8 mouse cellular contexts compared by ENCODE assay signal in the genomic region with DNA sequence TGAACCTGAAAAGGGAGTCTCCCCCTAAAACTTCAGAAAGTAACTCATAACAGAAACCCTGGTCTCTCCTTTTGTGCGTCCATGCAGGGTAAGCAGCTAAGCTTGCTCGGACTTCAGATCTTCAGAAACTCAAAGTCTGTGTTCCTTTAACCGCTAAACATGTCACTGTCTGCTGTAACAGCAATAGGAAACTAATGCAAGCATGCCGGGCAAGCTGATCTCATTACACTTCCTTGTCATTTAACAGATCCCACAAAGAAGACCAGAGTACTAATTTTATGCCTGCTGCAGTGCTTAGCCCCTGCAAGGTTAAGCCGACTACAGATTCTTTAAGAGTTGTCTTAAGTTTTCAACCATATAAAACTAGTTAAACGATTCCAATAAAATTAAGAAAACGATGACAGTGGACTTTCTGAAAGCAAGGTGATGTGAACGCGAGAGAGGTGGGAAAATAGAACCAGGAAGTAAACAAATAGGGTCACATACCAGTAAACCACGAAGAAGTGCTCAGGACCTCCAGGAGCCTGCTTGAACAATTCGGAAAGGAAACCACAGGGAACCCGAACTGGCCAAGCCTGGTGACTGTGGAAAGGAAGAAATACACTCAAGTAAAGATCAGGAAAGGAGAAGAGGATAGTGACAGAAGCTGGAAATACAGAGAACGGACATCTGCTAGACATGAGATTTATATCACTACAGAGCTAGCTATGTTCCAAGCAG. TPM values are rescaled to one million over a fixed set of nuclear protein-coding genes. Genes with fewer than 3 reads are reported as not detected.
DNase-seq lines count a peak whose midpoint lies in the region; ATAC-seq and TF ChIP-seq lines count a peak whose summit lies in the region.

No protein-coding gene starts in this region.

- H3K9ac ChIP-seq in ES-Bruce4 (ENCODE audit: low read depth, poor library complexity, severe bottlenecking): peak overlapping the region; percentile 66
- H3K9ac ChIP-seq in intestine, embryonic 14.5 days (ENCODE audit: low read length): peak overlapping the region; percentile 73
- peak overlapping the region; percentile 80 for H3K9ac ChIP-seq in midbrain, embryonic 12.5 days (replicated peaks)

- TF ChIP-seq POLR2A in ES-Bruce4 (IDR thresholded peaks at IDR 0.05; ENCODE audit: insufficient read depth, low read length): no peak

- 23% methylated on average over 13 of the region's 13 CpGs for WGBS in forebrain, embryonic 10.5 days
- WGBS in intestine, embryonic 14.5 days: 11% methylated on average over 13 of the region's 13 CpGs
- WGBS in midbrain, embryonic 12.5 days: 20% methylated on average over 13 of the region's 13 CpGs

- peak overlapping the region; percentile 77 for H3K4me2 ChIP-seq in intestine, embryonic 14.5 days (ENCODE audit: low read length)
- H3K4me2 ChIP-seq in midbrain, embryonic 12.5 days (replicated peaks): peak overlapping the region; percentile 63

- DNase-seq in heart, adult 18-20 months: peak; percentile 5 to 15
- DNase-seq in heart, postnatal 25 days (ENCODE audit: low spot score): no peak
- DNase-seq in forebrain, embryonic 10.5 days (ENCODE audit: extremely low spot score, low spot score): no peak
- DNase-seq in intestine, embryonic 14.5 days (ENCODE audit: low spot score): no peak
- DNase-seq in gastrocnemius, postnatal 10 days: no peak
- no peak for DNase-seq in left cerebral cortex, postnatal 10 days (ENCODE audit: extremely low spot score in 1 of 2, low spot score in 2 of 2)

- H3K27ac ChIP-seq in ES-Bruce4 (ENCODE audit: insufficient read depth, low read length): no peak overlapping the region
- peak overlapping the region; percentile 95 for H3K27ac ChIP-seq in forebrain, embryonic 10.5 days
- H3K27ac ChIP-seq in intestine, embryonic 14.5 days (ENCODE audit: low read depth): peak overlapping the region; percentile 75; the same call in 1 of the 2 replicates
- peak overlapping the region; percentile 90; the same call in 1 of the 2 replicates for H3K27ac ChIP-seq in midbrain, embryonic 12.5 days (replicated peaks)

- no peak for ATAC-seq in intestine, embryonic 14.5 days (replicated peaks; ENCODE audit: low FRiP score, low TSS enrichment, low read depth)
- no peak for ATAC-seq in midbrain, embryonic 12.5 days (ENCODE audit: low FRiP score, low read depth)

- intact Hi-C loops in heart, postnatal 25 days (cut with DNase I): loop anchor here (5.0 kb wide), 3 partner anchors 106 to 166 kb away; partner anchors contain the start of genes Dmtf1 and Tmem243
- intact Hi-C loops in left cerebral cortex, postnatal 10 days (cut with DNase I): no loop called here

- no peak for TF ChIP-seq EP300 in ES-Bruce4 (IDR thresholded peaks at IDR 0.05; ENCODE audit: insufficient read depth, low read depth, low read length)

- TF ChIP-seq CTCF in ES-Bruce4 (IDR thresholded peaks at IDR 0.05; ENCODE audit: low read depth, low read length): no peak

- H3K9me3 ChIP-seq in ES-Bruce4 (replicated peaks; ENCODE audit: control insufficient read depth, insufficient read depth, low read length, poor library complexity, severe bottlenecking): no peaks in the 10 kb centered on the region
- no peaks in the 10 kb centered on the region for H3K9me3 ChIP-seq in forebrain, embryonic 10.5 days
- no peaks in the 10 kb centered on the region for H3K9me3 ChIP-seq in intestine, embryonic 14.5 days (ENCODE audit: control insufficient read depth, low read length)
- no peaks in the 10 kb centered on the region for H3K9me3 ChIP-seq in midbrain, embryonic 12.5 days

- H3K4me3 ChIP-seq in ES-Bruce4 (ENCODE audit: low read depth, low read length): peak overlapping the region; percentile 96
- peak overlapping the region; percentile 76 for H3K4me3 ChIP-seq in forebrain, embryonic 10.5 days
- H3K4me3 ChIP-seq in intestine, embryonic 14.5 days (ENCODE audit: low read depth, low read length): peak overlapping the region; percentile 70
- H3K4me3 ChIP-seq in midbrain, embryonic 12.5 days: peak overlapping the region; percentile 75

- no peaks in the 10 kb centered on the region for H3K4me1 ChIP-seq in ES-Bruce4 (ENCODE audit: control insufficient read depth, insufficient read depth, low read length)
- peaks cover 37% of the 10 kb centered on the region for H3K4me1 ChIP-seq in forebrain, embryonic 10.5 days
- no peaks in the 10 kb centered on the region for H3K4me1 ChIP-seq in intestine, embryonic 14.5 days (replicated peaks; ENCODE audit: control insufficient read depth, insufficient read depth, low read length)
- peaks cover 16% of the 10 kb centered on the region for H3K4me1 ChIP-seq in midbrain, embryonic 12.5 days

- no peaks in the 10 kb centered on the region for H3K36me3 ChIP-seq in ES-Bruce4 (ENCODE audit: control insufficient read depth, insufficient read depth, low read length, poor library complexity, severe bottlenecking)
- peaks cover 26% of the 10 kb centered on the region for H3K36me3 ChIP-seq in forebrain, embryonic 10.5 days (replicated peaks)
- peaks cover 14% of the 10 kb centered on the region; the same call in 1 of the 2 replicates for H3K36me3 ChIP-seq in intestine, embryonic 14.5 days (ENCODE audit: control insufficient read depth, insufficient read depth, low read length)
- H3K36me3 ChIP-seq in midbrain, embryonic 12.5 days: no peaks in the 10 kb centered on the region

- no peaks in the 10 kb centered on the region for H3K27me3 ChIP-seq in ES-Bruce4 (ENCODE audit: control insufficient read depth, insufficient read depth, low read length, poor library complexity, severe bottlenecking)
- no peaks in the 10 kb centered on the region for H3K27me3 ChIP-seq in forebrain, embryonic 10.5 days (ENCODE audit: poor library complexity, severe bottlenecking)
- no peaks in the 10 kb centered on the region for H3K27me3 ChIP-seq in intestine, embryonic 14.5 days (replicated peaks; ENCODE audit: control insufficient read depth, insufficient read depth, low read length)
- H3K27me3 ChIP-seq in midbrain, embryonic 12.5 days: no peaks in the 10 kb centered on the region

RNA-seq across cellular contexts. Expression of gene Crot, which starts 1.0 kb away (rescaled TPM):
- total RNA-seq in heart, adult 18-20 months (2021): 10 to 100 TPM; 19.5 to 20.5 TPM
- total RNA-seq in heart, postnatal 25 days (2021): 10 to 100 TPM; 22.6 to 25.2 TPM
- polyA plus RNA-seq in ES-Bruce4 (2011; ENCODE audit: insufficient read depth, insufficient read length, low read depth, missing spikeins): 32.0 and 34.8 TPM in 2 replicates
- polyA plus RNA-seq in forebrain, embryonic 10.5 days (2016; fragmentation: Nextera tagmentation; extraction: Ambion mirVana): 30.9 and 32.4 TPM in 2 replicates
- polyA plus RNA-seq in intestine, embryonic 14.5 days (2014; fragmentation: Nextera tagmentation; extraction: Ambion mirVana): 41.8 and 48.5 TPM in 2 replicates
- polyA plus RNA-seq in midbrain, embryonic 12.5 days (2016; fragmentation: Nextera tagmentation; extraction: Ambion mirVana): 22.9 and 25.8 TPM in 2 replicates
- 10 to 100 TPM; 27.0 to 27.9 TPM for total RNA-seq in gastrocnemius, postnatal 10 days (2021)
- total RNA-seq in left cerebral cortex, postnatal 10 days (2021): 10 to 100 TPM; 17.5 to 21.3 TPM

Comparison
In these comparisons a context has a peak if more than half of its experiments do, and no peak if none do; other contexts are left out.
1. DNase-seq: peak in heart, adult 18-20 months (2 of 2); none in heart, postnatal 25 days (single experiment), forebrain, embryonic 10.5 days (single experiment), intestine, embryonic 14.5 days (single experiment), gastrocnemius, postnatal 10 days (single experiment) and left cerebral cortex, postnatal 10 days (0 of 2).
2. Peak in every context shown above with its lines, with median percentiles within 50 percentile points of each other: H3K4me3 ChIP-seq and H3K9ac ChIP-seq.